Mouse (Mus musculus) thymus, postnatal 4 days (tissue): Measurements from ENCODE around the gene Plscr3.

Source experiments
- DNase-seq: peaks from one replicate; pipeline ENCODE4 v3.0.0; 2021

Plscr3 gene

GRCm38 (mm10) chr11:69900471-69901405 is 54.6 kb downstream of the Plscr3 start, which contains the start of the genes 2810408A11Rik and Neurl4:
2810408A11Rik (minus strand) TSS chr11:69900987.
Neurl4 (plus strand) TSS chr11:69901072.
- DNase-seq = peak; percentile 86

GRCm38 (mm10) chr11:69901406-69901846 is 55.2 kb downstream of the Plscr3 start:
- DNase-seq = peak; percentile 90
